Mouse (Mus musculus): ENCODE measurements around the gene Prpf4.
A peak's percentile ranks its signal among the peaks of the same experiment; 100 is the strongest.

Prpf4 gene

DNA sequence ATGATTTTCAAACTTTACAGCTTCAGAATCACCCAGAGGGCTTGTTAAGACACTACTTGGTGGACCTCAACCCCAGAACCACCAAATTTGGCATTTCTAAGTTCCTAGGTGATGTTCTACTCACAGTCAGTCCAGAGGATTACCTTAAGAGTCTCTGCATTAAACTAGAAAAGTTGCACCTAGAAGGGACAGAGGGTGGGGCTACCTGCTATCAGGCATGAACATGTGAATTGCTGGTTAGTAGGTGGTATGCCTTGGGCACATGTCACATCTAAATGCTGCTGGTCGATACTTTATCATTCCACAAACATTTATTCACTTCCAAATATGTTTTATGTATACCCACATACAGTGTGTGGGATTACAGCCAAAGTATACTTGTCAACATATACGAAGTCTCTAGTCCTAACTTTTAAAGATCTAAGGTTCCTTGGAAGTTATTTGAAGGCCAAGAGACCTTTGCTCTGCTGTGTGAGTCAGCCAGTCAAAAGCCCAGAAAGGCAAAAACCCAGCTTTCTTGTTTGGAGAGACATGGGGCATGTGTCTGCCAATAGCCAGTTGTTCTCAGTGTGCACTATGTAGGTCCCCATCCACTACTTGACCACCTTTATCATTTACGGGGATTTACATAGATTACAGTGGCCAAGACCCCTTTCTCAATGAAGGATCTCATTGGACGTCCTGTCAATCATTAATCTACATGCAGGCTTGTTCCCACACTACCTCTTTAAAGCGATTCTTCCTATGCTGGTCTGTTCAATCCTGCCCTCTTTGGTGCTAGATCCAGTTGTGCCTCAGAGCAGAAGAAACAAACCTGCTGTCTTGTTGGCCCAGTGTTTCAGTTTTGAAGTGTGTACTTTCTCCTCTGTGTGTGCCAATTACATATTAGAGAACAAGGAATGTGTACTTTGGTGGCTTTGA lies 18.7 kb upstream of the Prpf4 start:
- DNase-seq (ENCODE audit: inconsistent age in 2 of 2, low spot score in 1 of 2): no peak

GRCm38 (mm10) chr4:62391892-62392291 lies 16.7 kb upstream of the Prpf4 start:
- no peak for DNase-seq (ENCODE audit: inconsistent age in 2 of 2, low spot score in 1 of 2)

- no peak for DNase-seq (ENCODE audit: inconsistent age in 2 of 2, low spot score in 1 of 2)
Measured at GRCm38 (mm10) chr4:62393459-62393858, 15.1 kb upstream of the Prpf4 start.

DNA sequence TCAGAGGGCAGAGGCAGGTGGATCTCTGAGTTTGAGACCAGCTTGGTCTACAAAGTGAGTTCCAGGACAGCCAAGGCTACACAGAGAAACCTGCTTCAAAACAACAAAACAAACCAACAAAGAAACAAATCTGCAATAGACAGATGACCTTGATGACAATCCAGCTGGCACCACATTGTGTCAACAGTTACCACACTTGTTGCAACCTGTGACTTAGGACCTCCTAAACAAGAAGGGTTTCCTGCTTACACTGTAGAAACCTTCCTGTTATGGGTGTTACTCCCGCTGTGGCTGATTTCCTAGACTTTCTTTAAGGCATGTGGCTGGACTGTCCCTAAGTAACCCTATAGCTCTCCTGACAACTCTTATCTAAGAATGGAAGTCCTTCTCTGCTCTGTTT lies 12.8 kb upstream of the Prpf4 start:
- peak in 1 of 2 experiments; percentile 82 for DNase-seq (ENCODE audit: inconsistent age in 2 of 2, low spot score in 1 of 2)

- DNase-seq (ENCODE audit: inconsistent age in 2 of 2, low spot score in 1 of 2): no peak
Measured at GRCm38 (mm10) chr4:62397616-62398365, 10.8 kb upstream of the Prpf4 start.

DNA sequence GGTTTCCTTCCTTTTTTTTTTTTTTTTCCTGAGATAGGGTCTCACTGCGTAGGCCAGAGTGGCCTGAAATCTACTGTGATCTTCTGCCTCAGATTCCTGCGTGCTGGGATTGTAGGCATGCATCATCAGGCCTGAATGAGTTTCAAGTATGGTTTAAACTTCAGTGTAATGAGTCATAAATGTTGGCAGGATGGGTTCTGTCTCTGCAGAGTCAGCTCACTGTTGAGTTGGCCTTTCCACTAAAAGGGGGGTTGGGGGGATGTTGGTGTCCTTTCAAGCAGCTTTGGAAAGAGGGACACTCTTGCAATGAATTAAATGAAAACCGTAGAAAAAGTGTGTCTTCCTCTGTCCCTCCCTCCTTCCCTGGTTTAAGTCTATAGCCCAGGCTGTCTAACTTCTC lies 9.6 kb upstream of the Prpf4 start:
- DNase-seq (ENCODE audit: inconsistent age in 2 of 2, low spot score in 1 of 2): peak; percentile 60 to 86

DNA sequence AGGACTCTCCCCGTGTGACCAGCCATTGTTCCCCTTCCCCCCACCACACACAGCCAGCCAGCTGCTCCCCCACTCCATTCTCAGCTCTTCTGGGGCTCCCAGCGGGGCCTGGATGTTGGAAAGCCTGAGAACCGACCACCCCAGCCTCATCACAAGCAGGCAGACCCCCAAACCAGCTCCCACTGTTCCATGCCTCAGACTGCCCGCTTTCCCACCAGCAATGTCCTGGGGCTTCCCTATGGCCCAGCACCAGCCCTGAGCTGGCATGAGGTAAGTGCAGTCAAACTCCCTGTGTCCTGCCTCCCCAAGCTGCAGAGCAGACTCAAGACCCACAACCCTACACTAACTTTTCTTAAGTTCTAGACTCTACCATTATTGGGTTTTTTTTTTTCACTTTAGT lies 2.5 kb upstream of the Prpf4 start:
- DNase-seq (ENCODE audit: inconsistent age in 2 of 2, low spot score in 1 of 2): no peak

- peak; percentile 67 to 91 for DNase-seq (ENCODE audit: inconsistent age in 2 of 2, low spot score in 1 of 2)
Measured at GRCm38 (mm10) chr4:62407730-62408582, 641 bp upstream of the Prpf4 start.

GRCm38 (mm10) chr4:62409615-62410014 lies 1.0 kb downstream of the Prpf4 start:
- DNase-seq (ENCODE audit: inconsistent age in 2 of 2, low spot score in 1 of 2): no peak

- no peak for DNase-seq (ENCODE audit: inconsistent age in 2 of 2, low spot score in 1 of 2)
Measured at GRCm38 (mm10) chr4:62410325-62410724, 1.7 kb downstream of the Prpf4 start.

- peak; percentile 84 to 92 for DNase-seq (ENCODE audit: inconsistent age in 2 of 2, low spot score in 1 of 2)
Measured at GRCm38 (mm10) chr4:62411606-62412005, 3.0 kb downstream of the Prpf4 start.

DNA sequence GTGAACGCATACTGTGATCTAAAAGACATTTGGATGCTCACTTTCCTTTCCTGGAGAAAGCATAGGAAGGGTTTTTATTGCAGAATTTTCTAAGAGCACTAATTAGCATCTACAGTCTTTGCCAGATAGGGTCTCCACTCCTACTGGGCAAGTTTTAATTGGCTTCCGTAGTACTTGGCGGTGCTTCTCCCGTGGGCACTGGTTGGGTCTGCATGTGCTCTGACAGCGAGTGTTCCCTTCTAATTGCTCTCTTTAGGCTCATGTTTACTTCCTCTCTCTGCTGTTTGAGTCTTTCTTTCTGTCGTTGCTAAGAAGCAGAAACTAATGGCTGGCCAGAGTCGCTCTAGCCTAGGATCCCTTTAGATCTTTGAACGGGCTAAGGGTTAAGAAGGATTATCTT lies 9.9 kb downstream of the Prpf4 start:
- no peak for DNase-seq (ENCODE audit: inconsistent age in 2 of 2, low spot score in 1 of 2)

- DNase-seq (ENCODE audit: inconsistent age in 2 of 2, low spot score in 1 of 2): no peak
Measured at GRCm38 (mm10) chr4:62419091-62419490, 10.5 kb downstream of the Prpf4 start.

- no peak for DNase-seq (ENCODE audit: inconsistent age in 2 of 2, low spot score in 1 of 2)
Measured at GRCm38 (mm10) chr4:62425891-62426290, 17.3 kb downstream of the Prpf4 start.

DNA sequence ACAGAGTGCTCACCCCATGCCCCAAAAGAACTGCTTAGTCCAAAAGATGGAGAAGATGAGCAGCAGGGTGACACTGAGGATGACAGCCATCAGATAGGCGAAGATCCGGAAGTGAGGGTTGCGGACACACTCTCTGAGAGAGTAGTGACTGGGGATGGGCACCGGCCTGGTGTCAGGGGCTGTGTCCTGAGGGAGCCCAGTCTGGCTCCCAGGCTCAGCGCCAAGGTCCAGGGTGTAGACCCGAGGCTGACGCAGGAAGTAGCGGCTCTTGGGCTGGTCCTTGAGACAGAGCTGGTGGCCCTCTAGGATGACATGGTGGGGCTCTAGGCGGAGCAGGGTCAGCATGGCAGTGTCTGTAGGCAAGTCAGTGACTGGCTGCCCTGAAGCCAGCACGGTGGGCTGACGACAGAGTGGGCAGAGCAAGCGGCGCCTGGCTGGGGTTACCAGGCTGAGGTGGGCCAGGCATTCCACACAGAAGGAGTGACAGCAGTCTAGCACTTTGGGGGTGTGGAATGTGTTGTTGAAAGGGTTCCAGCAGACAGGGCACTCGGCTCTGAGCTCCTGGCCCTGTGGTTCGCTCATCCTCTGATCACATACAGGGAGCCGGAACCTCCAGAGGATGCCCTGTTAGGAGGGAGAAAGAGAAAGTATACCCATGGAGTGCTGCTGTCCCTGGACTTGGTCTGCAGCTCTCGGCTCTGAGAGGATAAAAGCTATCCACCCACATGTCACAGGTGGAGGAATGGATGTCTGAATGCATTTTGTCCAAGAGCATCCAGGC lies 19.6 kb downstream of the Prpf4 start:
- peak; percentile 21 to 38 for DNase-seq (ENCODE audit: inconsistent age in 2 of 2, low spot score in 1 of 2)

- no peak for DNase-seq (ENCODE audit: inconsistent age in 2 of 2, low spot score in 1 of 2)
Measured at GRCm38 (mm10) chr4:62429616-62430015, 21.0 kb downstream of the Prpf4 start.

GRCm38 (mm10) chr4:62430678-62431077 lies 22.1 kb downstream of the Prpf4 start:
- DNase-seq (ENCODE audit: inconsistent age in 2 of 2, low spot score in 1 of 2): no peak

DNA sequence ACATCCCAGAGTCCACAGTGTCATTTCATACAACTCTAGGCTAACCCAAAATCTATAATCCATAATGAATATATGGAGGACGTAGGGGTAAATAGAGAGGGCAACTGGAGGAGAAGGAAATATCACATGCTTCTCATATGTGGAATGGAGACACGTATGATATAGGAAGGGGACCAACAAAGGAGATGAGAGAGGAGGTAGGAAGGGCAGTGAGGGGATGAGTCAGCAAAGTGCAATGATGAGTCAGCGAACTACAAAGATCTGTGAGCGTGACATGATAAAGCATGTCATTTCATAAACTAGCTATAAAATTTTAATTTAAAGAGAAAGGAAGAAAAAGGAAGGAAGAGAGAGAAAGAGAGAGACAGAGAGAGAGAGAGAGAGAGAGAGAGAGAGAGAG lies 22.9 kb downstream of the Prpf4 start:
- DNase-seq (ENCODE audit: inconsistent age in 2 of 2, low spot score in 1 of 2): peak in 1 of 2 experiments; percentile 67

DNA sequence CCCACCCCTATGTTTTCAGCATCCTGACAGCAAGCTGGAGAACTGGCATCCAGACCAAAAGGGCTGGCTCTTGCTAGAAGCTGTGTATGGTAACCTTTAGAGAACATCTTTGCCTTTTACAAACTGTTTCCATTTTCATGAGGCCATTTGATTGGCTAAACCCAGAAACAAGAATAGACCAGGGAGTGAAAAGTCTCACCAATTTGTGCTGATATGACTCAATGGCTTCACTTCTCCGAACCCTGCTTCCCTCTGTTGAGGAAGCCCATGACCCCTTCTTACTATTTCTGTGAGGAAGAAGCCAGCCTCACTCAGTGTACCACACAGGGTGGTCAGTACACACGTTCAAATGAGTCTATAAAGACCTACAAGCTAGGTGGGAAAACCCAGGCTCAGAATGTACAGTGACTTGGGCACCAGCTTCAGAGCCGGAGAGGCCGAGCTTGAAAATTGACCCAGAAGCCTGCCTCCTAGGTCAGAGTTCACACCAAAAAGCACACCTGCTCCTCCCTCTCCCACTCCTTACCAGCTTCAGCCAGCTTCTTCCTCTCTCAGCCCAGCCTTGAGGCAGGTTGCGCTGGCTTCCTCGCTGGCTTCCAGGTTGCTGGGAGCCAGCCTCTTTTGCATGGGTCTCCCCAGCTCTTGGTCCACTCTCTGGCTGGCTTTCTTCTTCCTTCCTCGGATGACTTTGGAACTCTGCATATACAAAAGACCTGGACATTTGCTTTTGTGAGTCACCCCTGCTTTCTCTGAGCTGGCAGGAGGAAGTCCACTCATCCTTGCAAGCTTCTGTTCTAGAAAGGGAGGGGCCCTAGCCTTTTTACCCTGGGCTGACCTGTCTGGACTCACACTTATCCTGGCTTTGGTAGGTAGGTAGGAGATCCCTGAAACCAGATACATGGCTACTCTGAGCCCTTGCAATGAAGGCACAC lies 25.6 kb downstream of the Prpf4 start:
- DNase-seq (ENCODE audit: inconsistent age in 2 of 2, low spot score in 1 of 2): peak in 1 of 2 experiments; percentile 71

All from adrenal gland, adult (tissue).